Mouse (Mus musculus): Measurements from ENCODE around the gene Fam184a. TPM values are rescaled to one million over a fixed set of nuclear protein-coding genes. Genes with fewer than 3 reads are reported as not detected.

Gene Fam184a
- total and polyA plus RNA-seq, 2 experiments = 0.13 to 0.65 TPM

GRCm38 (mm10) chr10:53585777-53586176 lies 165.1 kb downstream of the Fam184a start:
- Histone ChIP-seq H3K4me1 (ENCODE audit: control insufficient read depth, insufficient read depth, low read length) (no peaks in the 10 kb centered on the region), H3K9ac (ENCODE audit: low read depth, low read length) (no peak overlapping the region), H3K79me2 (ENCODE audit: control insufficient read depth, insufficient read depth, low read length) (no peaks in the 10 kb centered on the region), H3K36me3 (ENCODE audit: control insufficient read depth, insufficient read depth, low read length) (no peaks in the 10 kb centered on the region), H3K27me3 (ENCODE audit: control insufficient read depth, insufficient read depth, low read length) (no peaks in the 10 kb centered on the region), H3K4me3 (ENCODE audit: insufficient read depth, low read depth, low read length) (no peak overlapping the region), H3K27ac (replicated peaks; ENCODE audit: insufficient read depth, low read depth, low read length) (no peak overlapping the region)
- WGBS = 91% methylated on average over 3 of the region's 3 CpGs
- DNase-seq (ENCODE audit: extremely low read depth, low read depth, low spot score) = no peak
- TF ChIP-seq CTCF (IDR thresholded peaks at IDR 0.05; ENCODE audit: low read depth, low read length) = no peak
- TF ChIP-seq POLR2A (IDR thresholded peaks at IDR 0.05; ENCODE audit: extremely low read depth, insufficient read depth, low read length) = no peak

Other genes with a start within 250 kb of the Fam184a start
- gene Asf1a, start 154.4 kb downstream of the Fam184a start, total RNA-seq (2014; rRNA removed) = 10.5 and 11.2 TPM in 2 replicates
- 2.2 and 3.1 TPM in 2 replicates for gene Asf1a, start 154.4 kb downstream of the Fam184a start, polyA plus RNA-seq (2012; rRNA removed)
- 4.2 and 5.0 TPM in 2 replicates for gene Mcm9, start 120.7 kb downstream of the Fam184a start, total RNA-seq (2014; rRNA removed)
- gene Mcm9, start 120.7 kb downstream of the Fam184a start, polyA plus RNA-seq (2012; rRNA removed) = 1.3 and 1.5 TPM in 2 replicates

Data from liver, adult 2 months (tissue).